Mouse (Mus musculus) ovary, adult 18-20 months (tissue): ENCODE measurements around the gene Hnrnpab.
"Not testable (repeated sequence)": the region's sequence is repeated elsewhere in the genome, so short reads cannot be mapped to it uniquely, and the experiment has no call there.

Experiments
- DNase-seq: peaks from one replicate; pipeline ENCODE4 v3.0.0; 2022; ENCODE audit warnings: low spot score, mixed read lengths

Hnrnpab gene

DNA sequence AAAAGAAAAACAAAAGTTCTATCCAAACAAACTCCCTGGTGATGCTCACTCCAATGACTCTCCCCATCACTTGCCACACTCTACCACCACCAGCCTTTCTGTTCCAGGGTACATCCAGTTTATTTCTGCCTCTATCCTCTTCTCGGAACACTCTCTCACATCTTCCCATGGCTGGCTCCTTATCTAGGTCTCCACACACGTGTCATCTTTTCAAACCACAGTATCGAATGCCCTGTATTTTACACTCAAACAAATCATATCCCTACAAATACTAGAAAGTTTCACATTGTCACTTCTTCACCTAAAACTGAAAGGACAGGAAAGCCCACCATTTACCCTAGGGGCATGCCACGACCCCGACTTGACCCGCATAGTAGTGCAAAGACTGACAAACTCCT lies 28.5 kb upstream of the Hnrnpab start:
- DNase-seq = no peak

DNA sequence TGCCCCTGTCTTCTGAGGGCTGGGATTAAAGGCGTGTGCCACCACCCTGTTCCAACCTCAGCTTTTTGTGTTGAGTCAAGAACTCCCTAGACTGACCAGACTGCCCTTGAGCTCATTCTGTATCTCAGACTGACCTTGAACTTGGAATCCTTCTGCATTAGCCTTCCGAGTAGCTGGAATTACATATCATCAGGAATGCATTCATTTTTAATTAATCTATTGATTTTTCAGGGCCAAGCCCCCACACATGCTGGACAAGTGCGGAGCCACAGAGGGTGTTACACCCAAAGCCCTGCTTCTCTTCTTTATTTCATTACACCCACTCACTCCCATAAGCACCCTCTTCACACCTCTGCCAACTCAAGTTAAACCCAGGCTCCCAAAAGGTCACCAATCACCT lies 27.1 kb upstream of the Hnrnpab start:
- peak; percentile 38 for DNase-seq

- DNase-seq = not testable (repeated sequence)
Observed at GRCm38 (mm10) chr11:51633200-51633599, 26.6 kb upstream of the Hnrnpab start.

- DNase-seq = peak; percentile 58
Observed at GRCm38 (mm10) chr11:51632130-51632753, 25.6 kb upstream of the Hnrnpab start.

DNA sequence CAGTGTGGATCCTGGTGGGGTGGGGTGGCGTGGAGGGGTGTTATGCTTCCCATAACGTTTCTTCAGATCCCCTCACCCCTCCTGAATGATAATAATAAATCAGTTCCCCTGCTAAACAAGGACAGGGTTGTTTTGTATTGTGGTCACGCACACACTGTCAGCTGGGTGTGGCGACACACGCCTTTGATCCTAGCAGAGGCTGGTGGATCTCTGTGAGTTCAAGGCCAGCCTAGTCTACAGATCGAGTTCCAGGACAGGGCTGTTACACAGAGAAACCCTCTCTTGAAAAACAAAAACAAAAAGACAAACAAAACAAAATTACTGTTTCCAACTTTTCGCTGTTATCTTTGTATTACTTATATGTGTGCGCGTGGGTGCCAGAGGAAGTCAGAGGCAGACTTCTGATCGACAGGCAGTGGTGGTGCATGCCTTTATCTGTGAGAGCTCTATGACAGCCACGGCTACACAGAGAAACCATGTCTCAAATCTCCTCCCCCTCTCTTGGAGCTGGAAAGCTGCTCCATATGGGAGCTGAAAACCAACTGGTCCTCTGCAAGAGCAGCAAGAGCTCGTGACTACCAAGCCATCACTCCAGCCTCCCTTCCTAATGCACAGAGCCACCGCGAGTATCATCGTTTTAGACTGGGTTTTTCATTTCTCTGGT lies 23.1 kb upstream of the Hnrnpab start:
- peak; percentile 68 for DNase-seq

DNA sequence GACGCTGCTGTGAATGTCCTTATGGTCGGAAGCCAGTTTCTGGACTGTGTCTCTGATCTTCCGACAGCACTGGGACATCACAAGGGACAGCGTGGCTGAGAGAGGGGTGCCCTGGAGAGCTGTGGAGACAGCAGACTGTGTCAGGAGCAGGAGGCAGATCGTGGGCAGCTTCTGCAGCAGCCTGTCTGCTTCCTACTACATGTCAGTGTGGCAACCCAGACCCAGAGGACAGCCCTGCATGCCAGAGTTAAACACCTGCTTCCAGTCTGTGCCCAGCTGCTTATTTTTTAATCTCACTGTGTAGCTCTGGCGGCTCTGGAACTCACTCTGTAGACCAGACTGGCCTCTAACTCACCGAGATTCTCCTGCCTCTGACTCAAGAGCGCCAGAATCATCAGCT lies 21.3 kb upstream of the Hnrnpab start:
- DNase-seq = no peak

DNA sequence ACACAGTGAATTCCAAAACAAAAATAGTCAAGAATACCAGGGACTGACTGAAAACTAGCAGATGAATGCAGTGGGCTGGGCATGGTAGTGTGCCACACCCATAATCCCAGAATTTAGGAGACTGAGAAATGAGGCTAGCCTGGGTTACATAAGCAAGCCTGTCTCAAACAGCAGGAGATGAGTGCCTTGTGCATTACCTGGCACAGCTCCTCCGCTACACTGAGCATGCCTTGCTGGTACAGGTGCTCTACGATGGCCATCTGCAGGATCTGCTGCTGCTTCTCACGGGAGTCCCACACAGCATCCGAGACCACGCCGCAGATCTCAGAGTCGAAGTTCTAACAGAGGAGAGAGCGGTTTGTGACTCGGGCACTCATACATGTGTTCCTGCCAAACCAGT lies 20.8 kb upstream of the Hnrnpab start:
- no peak for DNase-seq

DNA sequence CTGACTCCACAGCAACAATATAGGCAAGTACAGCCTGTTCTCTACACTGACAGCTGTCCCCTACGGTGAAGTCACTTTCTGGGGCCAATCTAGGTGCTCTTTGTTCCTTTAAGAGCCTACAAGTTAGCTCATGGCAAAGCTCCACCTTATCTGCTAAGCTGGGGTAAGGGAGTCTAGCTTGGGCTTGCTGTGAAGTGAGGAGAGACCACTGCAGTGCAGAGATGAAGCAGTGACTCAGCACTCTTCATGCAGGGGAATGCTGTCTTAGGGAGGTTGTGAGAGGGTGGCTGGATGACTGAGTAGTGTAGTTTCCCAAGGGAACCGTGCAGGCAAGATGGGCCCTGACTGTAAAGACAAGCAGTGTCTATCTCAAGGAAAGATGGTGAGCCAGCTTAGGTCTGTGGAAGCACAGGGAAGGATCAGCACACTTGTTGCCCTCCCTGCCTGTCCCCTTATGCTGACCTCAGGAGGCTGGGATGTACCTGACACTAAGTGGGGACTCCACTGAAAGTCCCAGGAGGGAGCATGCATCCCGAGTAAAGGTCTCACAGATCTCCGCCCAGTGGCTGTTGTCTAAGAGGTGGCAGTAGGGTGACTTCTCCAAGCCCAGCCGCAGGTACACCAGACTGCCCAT lies 18.7 kb upstream of the Hnrnpab start:
- DNase-seq = no peak

- no peak for DNase-seq
Observed at GRCm38 (mm10) chr11:51622971-51623491, 16.4 kb upstream of the Hnrnpab start.

DNA sequence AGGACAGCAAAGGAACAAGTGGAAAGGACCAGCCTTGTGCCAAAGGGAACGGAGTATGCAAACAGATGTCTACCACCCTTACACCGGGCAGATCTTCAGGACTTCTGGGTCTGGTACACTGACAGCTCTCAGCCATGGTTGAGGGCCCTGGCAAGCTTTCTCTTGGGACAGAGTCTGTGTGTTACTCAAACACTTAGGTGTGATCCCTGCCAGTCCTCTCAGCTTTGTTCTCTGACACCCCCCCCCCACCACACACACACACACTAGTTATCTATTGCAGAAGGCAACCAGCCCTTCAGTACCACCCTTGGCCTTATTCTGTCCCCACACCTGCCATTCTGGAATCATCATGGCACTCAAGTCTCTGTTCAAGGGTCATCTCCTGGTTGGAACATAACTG lies 15.1 kb upstream of the Hnrnpab start:
- DNase-seq = no peak

GRCm38 (mm10) chr11:51620084-51620483 lies 13.4 kb upstream of the Hnrnpab start:
- DNase-seq = no peak

- peak; percentile 91 for DNase-seq
Observed at GRCm38 (mm10) chr11:51619409-51620060, 12.9 kb upstream of the Hnrnpab start, which contains the start of gene Nhp2. TSS of gene Nhp2 (plus strand) at chr11:51619735.

- no peak for DNase-seq
Observed at GRCm38 (mm10) chr11:51618894-51619408, 12.3 kb upstream of the Hnrnpab start.

GRCm38 (mm10) chr11:51617693-51618092 lies 11.0 kb upstream of the Hnrnpab start:
- DNase-seq = peak; percentile 38

GRCm38 (mm10) chr11:51616113-51616512 lies 9.5 kb upstream of the Hnrnpab start:
- DNase-seq = not testable (repeated sequence)

GRCm38 (mm10) chr11:51615601-51616000 lies 9.0 kb upstream of the Hnrnpab start:
- peak; percentile 74 for DNase-seq

GRCm38 (mm10) chr11:51615129-51615528 lies 8.5 kb upstream of the Hnrnpab start:
- DNase-seq = no peak

GRCm38 (mm10) chr11:51614256-51614655 lies 7.6 kb upstream of the Hnrnpab start:
- DNase-seq = no peak

DNA sequence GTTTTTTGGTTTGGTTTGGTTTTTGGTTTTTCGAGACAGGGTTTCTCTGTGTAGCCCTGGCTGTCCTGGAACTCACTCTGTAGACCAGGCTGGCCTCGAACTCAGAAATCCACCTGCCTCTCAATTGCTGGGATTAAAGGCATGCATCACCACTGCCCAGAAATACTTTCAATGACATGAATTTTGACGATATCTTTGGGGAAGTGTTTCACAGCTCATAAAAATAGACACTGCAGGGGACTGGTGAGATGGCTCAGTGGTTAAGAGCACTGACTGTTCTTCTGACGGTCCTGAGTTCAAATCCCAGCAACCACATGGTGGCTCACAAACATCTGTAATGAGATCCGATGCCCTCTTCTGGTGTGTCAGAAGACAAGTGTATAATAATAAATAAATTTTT lies 3.3 kb upstream of the Hnrnpab start:
- not testable (repeated sequence) for DNase-seq

- no peak for DNase-seq
Observed at GRCm38 (mm10) chr11:51609266-51609909, 2.7 kb upstream of the Hnrnpab start.

GRCm38 (mm10) chr11:51607096-51607738 lies 570 bp upstream of the Hnrnpab start:
- DNase-seq = no peak
